In the genomic region with DNA sequence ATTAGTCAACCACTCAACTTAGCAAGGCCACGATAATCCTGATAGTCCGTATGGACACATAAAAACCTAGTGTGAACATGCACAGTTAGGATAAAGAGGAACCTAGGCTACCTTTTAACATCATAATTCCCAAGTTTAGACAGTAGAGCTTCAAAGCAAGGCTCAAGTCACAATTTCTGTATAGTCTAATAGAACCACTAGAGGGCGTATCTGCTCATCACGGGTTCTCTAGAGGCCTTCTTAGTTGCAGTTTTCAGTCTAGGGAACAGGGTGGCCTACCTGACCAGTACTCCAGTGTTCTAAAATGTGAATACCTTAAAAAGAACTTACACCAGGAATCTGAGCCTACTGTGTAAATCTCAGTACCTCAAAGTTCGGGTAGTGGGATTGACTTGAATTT, we compare ENCODE assay signal across 10 mouse cellular contexts. TPM values are rescaled to one million over a fixed set of nuclear protein-coding genes. Genes with fewer than 3 reads are reported as not detected.
A peak's percentile ranks its signal among the peaks of the same experiment; 100 is the strongest.
DNase-seq lines count a peak whose midpoint lies in the region; ATAC-seq and TF ChIP-seq lines count a peak whose summit lies in the region.
"Had no signal": no experiment of that assay in that cellular context is flagged by ENCODE, and none has a peak within 500 bp of the region (broad histone marks: within the 10 kb centered on the region; RNA-seq: fewer than 3 reads in every experiment).

No protein-coding gene starts in this region.

- no peak overlapping the region for H3K9ac ChIP-seq in limb, embryonic 14.5 days (ENCODE audit: low read depth, low read length, severe bottlenecking)
- H3K9ac ChIP-seq in liver, embryonic 11.5 days (ENCODE audit: low read depth, low read length): no peak overlapping the region

- TF ChIP-seq POLR2A in limb, embryonic 14.5 days (IDR thresholded peaks at IDR 0.05; ENCODE audit: borderline replicate concordance, extremely low read depth, insufficient read depth, insufficient read length): no peak

- H3K4me3 ChIP-seq in limb, embryonic 14.5 days (replicated peaks; ENCODE audit: low read length): no peak overlapping the region
- H3K4me3 ChIP-seq in limb, embryonic 10.5 days: no peak overlapping the region
- H3K4me3 ChIP-seq in liver, embryonic 11.5 days (ENCODE audit: low read depth, low read length): no peak overlapping the region

- intact Hi-C loops in left cerebral cortex, postnatal 4 days (cut with DNase I): loop anchor here (10.0 kb wide), 1 partner anchor 252 kb away; no protein-coding TSS in a partner anchor

- no peaks in the 10 kb centered on the region for H3K27me3 ChIP-seq in limb, embryonic 14.5 days (ENCODE audit: control insufficient read depth, insufficient read depth, low read length)
- no peaks in the 10 kb centered on the region for H3K27me3 ChIP-seq in limb, embryonic 10.5 days (ENCODE audit: low read depth, poor library complexity, severe bottlenecking)
- H3K27me3 ChIP-seq in liver, embryonic 11.5 days (replicated peaks; ENCODE audit: control insufficient read depth, insufficient read depth, low read length): no peaks in the 10 kb centered on the region

- H3K36me3 ChIP-seq in limb, embryonic 14.5 days (ENCODE audit: control insufficient read depth, insufficient read depth, low read length): peaks cover 46% of the 10 kb centered on the region
- peaks cover 78% of the 10 kb centered on the region for H3K36me3 ChIP-seq in limb, embryonic 10.5 days
- H3K36me3 ChIP-seq in liver, embryonic 11.5 days (ENCODE audit: control insufficient read depth, insufficient read depth, low read length): peaks cover 27% of the 10 kb centered on the region

- WGBS in limb, embryonic 14.5 days: 65% methylated on average over 5 of the region's 5 CpGs
- WGBS in limb, embryonic 10.5 days: 62% methylated on average over 5 of the region's 5 CpGs
- 53% methylated on average over 5 of the region's 5 CpGs for WGBS in liver, embryonic 11.5 days

- H3K4me2 ChIP-seq in limb, embryonic 14.5 days (replicated peaks; ENCODE audit: low read depth, low read length, severe bottlenecking): no peak overlapping the region
- H3K4me2 ChIP-seq in liver, embryonic 11.5 days: no peak overlapping the region

- H3K9me3 ChIP-seq in limb, embryonic 14.5 days (ENCODE audit: control insufficient read depth, low read length): no peaks in the 10 kb centered on the region
- no peaks in the 10 kb centered on the region for H3K9me3 ChIP-seq in limb, embryonic 10.5 days (replicated peaks)
- no peaks in the 10 kb centered on the region for H3K9me3 ChIP-seq in liver, embryonic 11.5 days (ENCODE audit: control insufficient read depth, low read length)

- peak; percentile 11 for DNase-seq in cerebellum, adult 8-10 months
- DNase-seq in cerebellum, postnatal 4 days (ENCODE audit: low spot score in 2 of 2): no peak
- DNase-seq in limb, embryonic 14.5 days (ENCODE audit: low spot score): peak; percentile 69
- DNase-seq in limb, embryonic 10.5 days (ENCODE audit: low spot score): no peak
- DNase-seq in c-Kit-negative CD71-positive TER-119-positive erythroid progenitor cells, embryonic 14.5 days (ENCODE audit: low read depth, low spot score): peak; percentile 17
- DNase-seq in liver, embryonic 11.5 days (ENCODE audit: low spot score): no peak
- no peak for DNase-seq in ovary, postnatal 14 days (ENCODE audit: low spot score)
- DNase-seq in left cerebral cortex, postnatal 4 days: no peak

- H3K4me1 ChIP-seq in limb, embryonic 14.5 days (ENCODE audit: control insufficient read depth, insufficient read depth, low read length): no peaks in the 10 kb centered on the region
- no peaks in the 10 kb centered on the region for H3K4me1 ChIP-seq in limb, embryonic 10.5 days
- H3K4me1 ChIP-seq in liver, embryonic 11.5 days (replicated peaks; ENCODE audit: control insufficient read depth, insufficient read depth, low read length): no peaks in the 10 kb centered on the region

- H3K27ac ChIP-seq in limb, embryonic 14.5 days (replicated peaks; ENCODE audit: low read depth, low read length): no peak overlapping the region
- H3K27ac ChIP-seq in limb, embryonic 10.5 days: no peak overlapping the region
- H3K27ac ChIP-seq in liver, embryonic 11.5 days (ENCODE audit: low read depth, low read length): no peak overlapping the region

- no peak for ATAC-seq in limb, embryonic 14.5 days (ENCODE audit: low FRiP score, low read depth)
- peak; percentile 50; the same call in 1 of the 2 replicates for ATAC-seq in liver, embryonic 11.5 days (replicated peaks; ENCODE audit: low FRiP score)

RNA-seq across cellular contexts. Expression of a gene that starts 0.9 kb away (rescaled TPM):
- 0.38 and 0.43 TPM in 2 replicates for polyA plus RNA-seq in limb, embryonic 14.5 days (2012; rRNA removed)
- not detected in 2 replicates for polyA plus RNA-seq in limb, embryonic 14.5 days (2014; fragmentation: Nextera tagmentation; extraction: Ambion mirVana)
- not detected in 2 replicates for polyA plus RNA-seq in limb, embryonic 10.5 days (2016; fragmentation: Nextera tagmentation; extraction: Ambion mirVana)
- polyA plus RNA-seq in liver, embryonic 11.5 days (2014; fragmentation: Nextera tagmentation; extraction: Ambion mirVana): 0.25 TPM in 1 of 2 replicates, not detected in the other
- 1 to 10 TPM; 1.2 to 1.4 TPM for total RNA-seq in left cerebral cortex, postnatal 4 days (2021)
- polyA plus RNA-seq: small intestine, adult 2 months had no signal

RNA-seq across cellular contexts. Expression of a gene that starts 7.9 kb away (rescaled TPM):
- polyA plus RNA-seq in limb, embryonic 14.5 days (2012; rRNA removed): 69.2 and 119 TPM in 2 replicates
- 39.2 and 41.3 TPM in 2 replicates for polyA plus RNA-seq in limb, embryonic 14.5 days (2014; fragmentation: Nextera tagmentation; extraction: Ambion mirVana)
- polyA plus RNA-seq in limb, embryonic 10.5 days (2016; fragmentation: Nextera tagmentation; extraction: Ambion mirVana): 114 and 145 TPM in 2 replicates
- polyA plus RNA-seq in liver, embryonic 11.5 days (2014; fragmentation: Nextera tagmentation; extraction: Ambion mirVana): 56.9 and 67.7 TPM in 2 replicates
- total RNA-seq in left cerebral cortex, postnatal 4 days (2021): 10 to 100 TPM; 48.5 to 49.7 TPM

RNA-seq across cellular contexts. Expression of a gene that starts 12.4 kb away (rescaled TPM):
- 0.20 and 0.35 TPM in 2 replicates for polyA plus RNA-seq in limb, embryonic 14.5 days (2012; rRNA removed)
- polyA plus RNA-seq in limb, embryonic 14.5 days (2014; fragmentation: Nextera tagmentation; extraction: Ambion mirVana): 0.23 TPM in 1 of 2 replicates, not detected in the other
- 0.08 TPM in 1 of 2 replicates, not detected in the other for polyA plus RNA-seq in limb, embryonic 10.5 days (2016; fragmentation: Nextera tagmentation; extraction: Ambion mirVana)
- 72.0 and 79.6 TPM in 2 replicates for polyA plus RNA-seq in liver, embryonic 11.5 days (2014; fragmentation: Nextera tagmentation; extraction: Ambion mirVana)
- total RNA-seq in left cerebral cortex, postnatal 4 days (2021): not detected

RNA-seq across cellular contexts. Expression of a gene that starts 19.5 kb away (rescaled TPM):
- 0.04 TPM in 2 replicates for polyA plus RNA-seq in limb, embryonic 14.5 days (2012; rRNA removed)
- not detected in 2 replicates for polyA plus RNA-seq in limb, embryonic 14.5 days (2014; fragmentation: Nextera tagmentation; extraction: Ambion mirVana)
- polyA plus RNA-seq in limb, embryonic 10.5 days (2016; fragmentation: Nextera tagmentation; extraction: Ambion mirVana): not detected in 2 replicates
- polyA plus RNA-seq in liver, embryonic 11.5 days (2014; fragmentation: Nextera tagmentation; extraction: Ambion mirVana): not detected in 2 replicates
- total RNA-seq in left cerebral cortex, postnatal 4 days (2021): under 1 TPM in 1 of 2 experiments, not detected in 1; 0.20 TPM
- polyA plus RNA-seq: heart, embryonic 16.5 days; small intestine, adult 2 months had no signal

RNA-seq across cellular contexts. Expression of a gene that starts 55.1 kb away (rescaled TPM):
- 16.4 and 18.0 TPM in 2 replicates for polyA plus RNA-seq in limb, embryonic 14.5 days (2012; rRNA removed)
- polyA plus RNA-seq in limb, embryonic 14.5 days (2014; fragmentation: Nextera tagmentation; extraction: Ambion mirVana): 26.2 and 27.5 TPM in 2 replicates
- polyA plus RNA-seq in limb, embryonic 10.5 days (2016; fragmentation: Nextera tagmentation; extraction: Ambion mirVana): 22.5 and 27.1 TPM in 2 replicates
- polyA plus RNA-seq in liver, embryonic 11.5 days (2014; fragmentation: Nextera tagmentation; extraction: Ambion mirVana): 164 and 179 TPM in 2 replicates
- total RNA-seq in left cerebral cortex, postnatal 4 days (2021): 10 to 100 TPM; 14.3 to 19.0 TPM

Comparison
In these comparisons a context has a peak if more than half of its experiments do, and no peak if none do; other contexts are left out.
1. DNase-seq: peak in cerebellum, adult 8-10 months (single experiment), limb, embryonic 14.5 days (single experiment) and c-Kit-negative CD71-positive TER-119-positive erythroid progenitor cells, embryonic 14.5 days (single experiment); none in cerebellum, postnatal 4 days (0 of 2), limb, embryonic 10.5 days (single experiment), liver, embryonic 11.5 days (single experiment), ovary, postnatal 14 days (single experiment) and left cerebral cortex, postnatal 4 days (single experiment).
2. RNA of a gene that starts 12.4 kb away (polyA plus RNA-seq): 72.0 to 79.6 TPM in liver, embryonic 11.5 days; 0.20 to 0.35 TPM in limb, embryonic 14.5 days and 0.08 TPM in limb, embryonic 10.5 days; every median in the first group is over 10 times any median in the second.